Mouse (Mus musculus) left cerebral cortex, adult 9 months (tissue): ENCODE measurements at regions not wholly inside any gene's neighbourhood (a gene's known extent, or its start where the extent isn't known, plus 50 kb on each side); places are given as distances from the start of the nearest gene placed in this dataset.
"Not testable (repeated sequence)": the region's sequence is repeated elsewhere in the genome, so short reads cannot be mapped to it uniquely, and the experiment has no call there.

ENCODE experiments used
- DNase-seq, 2 experiments: peaks; one replicate each; pipeline ENCODE4 v3.0.0; 2022; ENCODE audit warnings: low spot score in 2 of 2

- no peak for DNase-seq
Measured at GRCm38 (mm10) chr8:60728339-60728738, 95.7 kb downstream of the Mfap3l start.

GRCm38 (mm10) chr8:60732545-60732944, 99.9 kb downstream of the Mfap3l start:
- no peak for DNase-seq

- no peak for DNase-seq
Measured at GRCm38 (mm10) chr8:60735961-60736360, 103.3 kb downstream of the Mfap3l start.

GRCm38 (mm10) chr8:60736401-60736800, 103.8 kb downstream of the Mfap3l start:
- no peak for DNase-seq

GRCm38 (mm10) chr8:60736913-60737312, 104.3 kb downstream of the Mfap3l start:
- no peak for DNase-seq

- DNase-seq: no peak
Measured at GRCm38 (mm10) chr8:60737616-60738015, 105.0 kb downstream of the Mfap3l start.

GRCm38 (mm10) chr8:60745877-60746276, 113.2 kb downstream of the Mfap3l start:
- no peak for DNase-seq

- no peak for DNase-seq
Measured at GRCm38 (mm10) chr8:60746486-60746885, 113.9 kb downstream of the Mfap3l start.

GRCm38 (mm10) chr8:60755704-60756415, 123.2 kb downstream of the Mfap3l start:
- no peak for DNase-seq

- DNase-seq: no peak
Measured at GRCm38 (mm10) chr8:60763959-60764358, 126.3 kb upstream of the Hpf1 start.

- DNase-seq: peak; percentile 78
Measured at GRCm38 (mm10) chr8:60773350-60773749, 116.9 kb upstream of the Hpf1 start.

- DNase-seq: not testable (repeated sequence)
Measured at GRCm38 (mm10) chr8:60776251-60776650, 114.0 kb upstream of the Hpf1 start.

- no peak for DNase-seq
Measured at GRCm38 (mm10) chr8:60785049-60785448, 105.2 kb upstream of the Hpf1 start.

- no peak for DNase-seq
Measured at GRCm38 (mm10) chr8:60790453-60790852, 99.8 kb upstream of the Hpf1 start.

GRCm38 (mm10) chr8:60792518-60792917, 97.7 kb upstream of the Hpf1 start:
- DNase-seq: no peak

- no peak for DNase-seq
Measured at GRCm38 (mm10) chr8:60804787-60805186, 85.4 kb upstream of the Hpf1 start.

- DNase-seq: no peak
Measured at GRCm38 (mm10) chr8:60806772-60807171, 83.4 kb upstream of the Hpf1 start.

GRCm38 (mm10) chr8:60809806-60810205, 80.4 kb upstream of the Hpf1 start:
- no peak for DNase-seq

- DNase-seq: no peak
Measured at GRCm38 (mm10) chr8:60810955-60811354, 79.3 kb upstream of the Hpf1 start.

GRCm38 (mm10) chr8:60825676-60826442, 64.4 kb upstream of the Hpf1 start:
- DNase-seq: no peak

- DNase-seq: no peak
Measured at GRCm38 (mm10) chr8:60827241-60827640, 63.0 kb upstream of the Hpf1 start.

- no peak for DNase-seq
Measured at GRCm38 (mm10) chr8:60829093-60829492, 61.1 kb upstream of the Hpf1 start.

GRCm38 (mm10) chr8:60830556-60830955, 59.7 kb upstream of the Hpf1 start:
- no peak for DNase-seq
